Mouse (Mus musculus) E14TG2a.4 (cell line): ENCODE measurements around the gene Mrps35.

Experiments
- CTCF ChIP-seq: conservative IDR thresholded peaks from 2 replicates; pipeline ENCODE4 v1.5.1; 2014; ENCODE audit warnings: low read length
- NANOG ChIP-seq: IDR thresholded peaks from 2 replicates; pipeline ENCODE4 v1.6.1; 2014; ENCODE audit warnings: borderline replicate concordance, low read length, mixed read lengths
- POU5F1 ChIP-seq: IDR thresholded peaks from 2 replicates; pipeline ENCODE4 v1.6.1; 2014; ENCODE audit warnings: low read length, borderline replicate concordance

- TF ChIP-seq CTCF (no peak), POU5F1 (no peak), NANOG (no peak)
Observed at GRCm38 (mm10) chr6:147118190-147118589, 75.6 kb downstream of the Mrps35 start.
